Mouse (Mus musculus): ENCODE results near the gene Omt2a. TPM values are rescaled to one million over a fixed set of nuclear protein-coding genes. Genes with fewer than 3 reads are reported as not detected.

Omt2a gene
- polyA plus RNA-seq (2017; shearing (Covaris generic)), result not detected

DNA sequence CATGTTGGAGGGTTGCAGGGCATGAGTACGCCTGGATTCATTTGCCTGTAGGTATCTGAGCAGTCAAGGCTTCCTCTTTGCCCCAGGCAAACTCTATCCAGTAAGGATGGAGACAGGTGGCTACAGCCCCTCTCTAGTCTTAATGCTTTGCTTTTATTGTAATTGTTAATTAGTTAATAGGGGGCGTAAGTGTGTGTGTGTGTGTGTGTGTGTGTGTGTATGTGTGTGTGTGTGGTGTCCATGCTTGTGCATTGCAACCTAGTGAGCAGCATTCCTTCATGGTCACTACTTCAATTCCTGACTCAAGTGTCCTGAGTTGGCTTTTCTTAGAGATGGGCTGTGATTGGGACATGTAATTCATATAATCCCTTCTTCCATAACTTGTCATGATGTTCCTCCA is at the start of gene Omt2a:
Omt2a (minus strand) TSS at position 101 of the 400 bp plus-strand sequence.

DNA sequence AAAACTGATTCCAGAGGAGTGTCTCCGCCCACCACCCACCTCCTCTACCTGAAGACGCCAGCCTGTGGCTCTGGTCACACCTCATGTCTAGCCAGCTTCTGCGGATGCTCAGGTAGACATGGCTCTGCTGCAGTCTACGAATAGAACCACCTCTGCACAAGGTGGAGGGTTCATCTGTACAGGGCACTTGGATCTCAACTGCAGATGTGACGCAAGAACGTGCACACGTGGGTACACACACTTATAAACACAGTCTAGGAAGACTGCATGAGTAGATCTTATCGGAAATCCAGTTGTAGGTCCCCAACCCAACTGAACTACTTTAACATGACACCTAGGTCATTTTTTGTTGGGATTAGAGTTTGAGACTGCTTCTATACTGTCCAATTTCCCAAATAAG is 41.0 kb upstream of the Omt2a start, which contains the start of gene Gsta2:
Gsta2 (minus strand) TSS at position 178 of the 400 bp plus-strand sequence.

GRCm38 (mm10) chr9:78327289-78327688 is 12.7 kb upstream of the Omt2a start, which contains the start of gene Omt2b:
Gene Omt2b (plus strand): TSS chr9:78327589.

DNA sequence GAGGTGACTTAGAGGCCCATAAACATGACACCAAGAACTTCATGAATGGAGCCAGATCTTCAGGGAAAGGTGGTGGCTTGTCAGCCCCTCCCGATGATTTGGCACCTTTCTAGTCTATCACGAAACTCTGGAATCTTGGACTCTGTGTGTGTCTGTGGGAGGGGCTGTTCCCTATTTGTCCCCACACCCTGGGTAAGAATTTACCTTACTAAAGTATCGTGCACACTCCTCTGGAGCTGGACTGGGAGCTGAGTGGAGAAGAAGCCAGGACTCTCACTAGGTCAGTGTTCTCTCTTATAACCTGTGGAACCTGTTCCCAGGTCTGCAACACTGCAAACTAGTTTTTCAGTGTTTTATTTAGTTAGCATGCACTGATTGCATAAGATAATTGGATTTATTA is 24.9 kb downstream of the Omt2a start, which contains the start of gene Gm10639:
Gm10639 (plus strand) TSS at position 201 of the 400 bp plus-strand sequence.

Other genes with a start within 250 kb of the Omt2a start
- gene Fbxo9, start 205.7 kb downstream of the Omt2a start, polyA plus RNA-seq (2017; shearing (Covaris generic)), result 100 to 1,000 TPM in 1 of 2 experiments, 10 to 100 TPM in 1; 72.1 to 102 TPM
- gene Ick, start 205.6 kb downstream of the Omt2a start, polyA plus RNA-seq (2017; shearing (Covaris generic)), result 10 to 100 TPM in 1 of 2 experiments, 1 to 10 TPM in 1; 8.3 to 12.2 TPM
- 10 to 100 TPM in 1 of 2 experiments, 1 to 10 TPM in 1; 4.3 to 31.4 TPM for gene Gsta4, start 132.0 kb downstream of the Omt2a start, polyA plus RNA-seq (2017; shearing (Covaris generic))
- under 1 TPM in 1 of 2 experiments, not detected in 1; 0.53 TPM for gene Gsta1, start 84.1 kb downstream of the Omt2a start, polyA plus RNA-seq (2017; shearing (Covaris generic))
- not detected for gene Gm3776, start 57.7 kb downstream of the Omt2a start, polyA plus RNA-seq (2017; shearing (Covaris generic))
- gene Gm10639, start 24.9 kb downstream of the Omt2a start, polyA plus RNA-seq (2017; shearing (Covaris generic)), result under 1 TPM in 1 of 2 experiments, not detected in 1; 0.81 TPM
- not detected for gene Omt2b, start 12.8 kb upstream of the Omt2a start, polyA plus RNA-seq (2017; shearing (Covaris generic))
- gene Gsta2, start 41.0 kb upstream of the Omt2a start, polyA plus RNA-seq (2017; shearing (Covaris generic)), result 1 to 10 TPM in 1 of 2 experiments, under 1 TPM in 1; 0.49 to 3.4 TPM
- gene Dppa5a, start 53.4 kb upstream of the Omt2a start, polyA plus RNA-seq (2017; shearing (Covaris generic)), result not detected
- gene Ooep, start 63.9 kb upstream of the Omt2a start, polyA plus RNA-seq (2017; shearing (Covaris generic)), result 1 to 10 TPM in 1 of 2 experiments, under 1 TPM in 1; 0.23 to 1.2 TPM
- 10 to 100 TPM in 1 of 2 experiments, 1 to 10 TPM in 1; 5.5 to 15.1 TPM for gene Ddx43, start 81.0 kb upstream of the Omt2a start, polyA plus RNA-seq (2017; shearing (Covaris generic))
- gene Cgas, start 128.4 kb upstream of the Omt2a start, polyA plus RNA-seq (2017; shearing (Covaris generic)), result 10 to 100 TPM in 1 of 2 experiments, 1 to 10 TPM in 1; 3.7 to 10.9 TPM
- 10 to 100 TPM; 27.3 to 35.9 TPM for gene Mto1, start 133.4 kb upstream of the Omt2a start, polyA plus RNA-seq (2017; shearing (Covaris generic))
- 1 to 10 TPM in 1 of 2 experiments, under 1 TPM in 1; 0.53 to 2.7 TPM for gene Gm17324, start 134.0 kb upstream of the Omt2a start, polyA plus RNA-seq (2017; shearing (Covaris generic))
- gene Eef1a1, start 174.4 kb upstream of the Omt2a start, polyA plus RNA-seq (2017; shearing (Covaris generic)), result 1,000 to 10,000 TPM; 3,945 to 4,761 TPM